Mouse (Mus musculus) frontal cortex, adult (tissue): ENCODE results near the gene Pik3r2.
A peak's percentile ranks its signal among the peaks of the same experiment; 100 is the strongest.
"Not testable (repeated sequence)": the region's sequence is repeated elsewhere in the genome, so short reads cannot be mapped to it uniquely, and the experiment has no call there.

ENCODE experiments used
- ATAC-seq: cut with Nextera tagmentation; 2 replicates; pipeline ENCODE4 v1.9.2; 2017; ENCODE audit warnings: mild to moderate bottlenecking, moderate library complexity, mixed read lengths; ENCODE audit not compliant: low TSS enrichment

The Pik3r2 gene

GRCm38 (mm10) chr8:70776496-70777444, at the start of gene Pik3r2:
Pik3r2 (minus strand) TSS chr8:70776713.
- peak; percentile 75 for ATAC-seq

- ATAC-seq: no peak
Measured at GRCm38 (mm10) chr8:70825816-70826215, 49.3 kb upstream of the Pik3r2 start.

- ATAC-seq: no peak
Measured at GRCm38 (mm10) chr8:70823802-70824201, 47.3 kb upstream of the Pik3r2 start.

GRCm38 (mm10) chr8:70822594-70822993, 46.1 kb upstream of the Pik3r2 start:
- ATAC-seq: not testable (repeated sequence)

GRCm38 (mm10) chr8:70821992-70822391, 45.5 kb upstream of the Pik3r2 start:
- ATAC-seq: peak; percentile 58

- peak; percentile 56 for ATAC-seq
Measured at GRCm38 (mm10) chr8:70821399-70821962, 45.0 kb upstream of the Pik3r2 start.

- ATAC-seq: peak; percentile 25; the same call in 1 of the 2 replicates
Measured at GRCm38 (mm10) chr8:70820101-70820935, 43.8 kb upstream of the Pik3r2 start.

- peak; percentile 38 for ATAC-seq
Measured at GRCm38 (mm10) chr8:70816679-70817078, 40.2 kb upstream of the Pik3r2 start.

- no peak for ATAC-seq
Measured at GRCm38 (mm10) chr8:70812885-70813284, 36.4 kb upstream of the Pik3r2 start.

- ATAC-seq: no peak
Measured at GRCm38 (mm10) chr8:70812055-70812454, 35.5 kb upstream of the Pik3r2 start.

GRCm38 (mm10) chr8:70810962-70811680, 34.6 kb upstream of the Pik3r2 start:
- no peak for ATAC-seq

- no peak for ATAC-seq
Measured at GRCm38 (mm10) chr8:70808955-70809701, 32.6 kb upstream of the Pik3r2 start.

GRCm38 (mm10) chr8:70808239-70808638, 31.7 kb upstream of the Pik3r2 start, which contains the start of gene Il12rb1:
Il12rb1 (plus strand) TSS chr8:70808449.
- ATAC-seq: no peak

- ATAC-seq: peak; percentile 26; the same call in 1 of the 2 replicates
Measured at GRCm38 (mm10) chr8:70807304-70807703, 30.8 kb upstream of the Pik3r2 start.

- no peak for ATAC-seq
Measured at GRCm38 (mm10) chr8:70806541-70806940, 30.0 kb upstream of the Pik3r2 start.

GRCm38 (mm10) chr8:70804481-70805206, 28.1 kb upstream of the Pik3r2 start, which contains the start of gene Mast3:
Mast3 (minus strand) TSS chr8:70805054.
- peak; percentile 67 for ATAC-seq

GRCm38 (mm10) chr8:70803761-70804480, 27.4 kb upstream of the Pik3r2 start:
- ATAC-seq: peak; percentile 5; the same call in 1 of the 2 replicates

- ATAC-seq: no peak
Measured at GRCm38 (mm10) chr8:70802786-70803510, 26.4 kb upstream of the Pik3r2 start.
